Mouse (Mus musculus): ENCODE data around the gene Gm49387. TPM values are rescaled to one million over a fixed set of nuclear protein-coding genes. Genes with fewer than 3 reads are reported as not detected.

The Gm49387 gene
- total RNA-seq, 2 experiments from 2014 or later: 2.7 TPM; not detected in 1

- ATAC-seq (replicated peaks; ENCODE audit: low FRiP score, poor library complexity, severe bottlenecking): no peak
Observed at GRCm38 (mm10) chr14:31555963-31556434, 84.7 kb downstream of the Gm49387 start.

- no peak for ATAC-seq (replicated peaks; ENCODE audit: low FRiP score, poor library complexity, severe bottlenecking)
Observed at GRCm38 (mm10) chr14:31555021-31555420, 85.7 kb downstream of the Gm49387 start.

GRCm38 (mm10) chr14:31543885-31544442, 96.7 kb downstream of the Gm49387 start:
- no peak for ATAC-seq (replicated peaks; ENCODE audit: low FRiP score, poor library complexity, severe bottlenecking)

- no peak for ATAC-seq (replicated peaks; ENCODE audit: low FRiP score, poor library complexity, severe bottlenecking)
Observed at GRCm38 (mm10) chr14:31537298-31537697, 103.4 kb downstream of the Gm49387 start.

GRCm38 (mm10) chr14:31532656-31533055, 108.0 kb downstream of the Gm49387 start:
- ATAC-seq (replicated peaks; ENCODE audit: low FRiP score, poor library complexity, severe bottlenecking): no peak

GRCm38 (mm10) chr14:31531506-31532148, 109.1 kb downstream of the Gm49387 start:
- no peak for ATAC-seq (replicated peaks; ENCODE audit: low FRiP score, poor library complexity, severe bottlenecking)

GRCm38 (mm10) chr14:31530847-31531246, 109.8 kb downstream of the Gm49387 start:
- ATAC-seq (replicated peaks; ENCODE audit: low FRiP score, poor library complexity, severe bottlenecking): no peak

- ATAC-seq (replicated peaks; ENCODE audit: low FRiP score, poor library complexity, severe bottlenecking): no peak
Observed at GRCm38 (mm10) chr14:31525040-31525810, 115.5 kb downstream of the Gm49387 start.

GRCm38 (mm10) chr14:31521318-31521717, 119.4 kb downstream of the Gm49387 start:
- no peak for ATAC-seq (replicated peaks; ENCODE audit: low FRiP score, poor library complexity, severe bottlenecking)

GRCm38 (mm10) chr14:31519165-31519564, 121.5 kb downstream of the Gm49387 start:
- ATAC-seq (replicated peaks; ENCODE audit: low FRiP score, poor library complexity, severe bottlenecking): no peak

GRCm38 (mm10) chr14:31515895-31516294, 124.8 kb downstream of the Gm49387 start:
- no peak for ATAC-seq (replicated peaks; ENCODE audit: low FRiP score, poor library complexity, severe bottlenecking)

- no peak for ATAC-seq (replicated peaks; ENCODE audit: low FRiP score, poor library complexity, severe bottlenecking)
Observed at GRCm38 (mm10) chr14:31510322-31510721, 130.4 kb downstream of the Gm49387 start.

- ATAC-seq (replicated peaks; ENCODE audit: low FRiP score, poor library complexity, severe bottlenecking): no peak
Observed at GRCm38 (mm10) chr14:31509911-31510310, 130.8 kb downstream of the Gm49387 start.

- no peak for ATAC-seq (replicated peaks; ENCODE audit: low FRiP score, poor library complexity, severe bottlenecking)
Observed at GRCm38 (mm10) chr14:31506456-31506855, 134.2 kb downstream of the Gm49387 start.

- ATAC-seq (replicated peaks; ENCODE audit: low FRiP score, poor library complexity, severe bottlenecking): no peak
Observed at GRCm38 (mm10) chr14:31503406-31503805, 137.3 kb downstream of the Gm49387 start.

Other genes with a start within 250 kb of the Gm49387 start
- gene Sh3bp5, start 204.8 kb downstream of the Gm49387 start, total RNA-seq (2015; ENCODE audit: low replicate concordance): 8.5 and 15.3 TPM in 2 replicates
- gene Sh3bp5, start 204.8 kb downstream of the Gm49387 start, total RNA-seq (2017; ENCODE audit: low replicate concordance): 8.1 and 11.1 TPM in 2 replicates
- 10.4 and 13.0 TPM in 2 replicates for gene Eaf1, start 146.5 kb downstream of the Gm49387 start, total RNA-seq (2015; ENCODE audit: low replicate concordance)
- gene Eaf1, start 146.5 kb downstream of the Gm49387 start, total RNA-seq (2017; ENCODE audit: low replicate concordance): 8.2 and 12.0 TPM in 2 replicates
- gene Mettl6, start 145.8 kb downstream of the Gm49387 start, total RNA-seq (2015; ENCODE audit: low replicate concordance): 10.2 and 13.8 TPM in 2 replicates
- gene Mettl6, start 145.8 kb downstream of the Gm49387 start, total RNA-seq (2017; ENCODE audit: low replicate concordance): 24.1 and 33.0 TPM in 2 replicates
- gene Colq, start 49.5 kb downstream of the Gm49387 start, total RNA-seq (2015; ENCODE audit: low replicate concordance): not detected in 2 replicates
- gene Colq, start 49.5 kb downstream of the Gm49387 start, total RNA-seq (2017; ENCODE audit: low replicate concordance): 0.42 TPM in 1 of 2 replicates, not detected in the other
- gene Btd, start 150 bp upstream of the Gm49387 start, total RNA-seq (2015; ENCODE audit: low replicate concordance): 5.6 and 18.3 TPM in 2 replicates
- 4.5 and 5.3 TPM in 2 replicates for gene Btd, start 150 bp upstream of the Gm49387 start, total RNA-seq (2017; ENCODE audit: low replicate concordance)
- gene Hacl1, start 408 bp upstream of the Gm49387 start, total RNA-seq (2015; ENCODE audit: low replicate concordance): 0.58 and 11.5 TPM in 2 replicates
- 11.2 and 18.7 TPM in 2 replicates for gene Hacl1, start 408 bp upstream of the Gm49387 start, total RNA-seq (2017; ENCODE audit: low replicate concordance)
- 79.4 and 80.5 TPM in 2 replicates for gene Ankrd28, start 189.8 kb upstream of the Gm49387 start, total RNA-seq (2015; ENCODE audit: low replicate concordance)
- 147 and 157 TPM in 2 replicates for gene Ankrd28, start 189.8 kb upstream of the Gm49387 start, total RNA-seq (2017; ENCODE audit: low replicate concordance)

All from erythroblast, adult 5-6 weeks (primary cell).